Comparison of ENCODE assay signal across 9 mouse cellular contexts in the genomic region with DNA sequence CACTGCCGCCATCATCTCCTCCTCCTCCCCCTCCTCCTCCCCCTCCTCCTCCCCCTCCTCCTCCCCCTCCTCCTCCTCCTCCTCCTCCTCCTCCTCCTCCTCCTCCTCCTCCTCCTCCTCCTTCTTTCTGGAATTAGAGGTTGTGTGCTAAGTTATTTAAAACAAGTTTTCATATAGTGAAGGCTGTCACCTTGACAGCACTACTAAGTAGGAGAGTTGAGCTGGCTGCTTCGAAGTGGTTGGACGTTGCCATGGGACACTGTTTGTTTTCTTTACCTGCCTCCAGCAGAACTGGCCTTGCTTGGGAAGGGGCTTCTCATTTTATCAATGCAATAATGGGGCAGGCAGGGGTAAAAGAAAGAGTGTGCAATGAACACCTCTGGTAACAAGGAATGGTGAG. TPM values are rescaled to one million over a fixed set of nuclear protein-coding genes. Genes with fewer than 3 reads are reported as not detected.
DNase-seq lines count a peak whose midpoint lies in the region; ATAC-seq and TF ChIP-seq lines count a peak whose summit lies in the region.
"Had no signal": no experiment of that assay in that cellular context is flagged by ENCODE, and none has a peak within 500 bp of the region (broad histone marks: within the 10 kb centered on the region; RNA-seq: fewer than 3 reads in every experiment).

A gene (minus strand): TSS at position 101 of the 400 bp plus-strand sequence.

- H3K36me3 ChIP-seq in heart, embryonic 15.5 days: no peaks in the 10 kb centered on the region
- no peaks in the 10 kb centered on the region for H3K36me3 ChIP-seq in hindbrain, embryonic 12.5 days
- H3K36me3 ChIP-seq in midbrain, embryonic 12.5 days: no peaks in the 10 kb centered on the region

- no peak for TF ChIP-seq CTCF in bone marrow macrophage, adult 2 months (IDR thresholded peaks at IDR 0.05; ENCODE audit: low read depth, low read length)

- DNase-seq in heart, postnatal 4 days: no peak
- no peak for DNase-seq in cerebellum, adult 8-10 months
- DNase-seq in gastrocnemius, postnatal 14 days: no peak
- DNase-seq in right cerebral cortex, postnatal 4 days: no peak

- H3K9ac ChIP-seq in heart, embryonic 15.5 days: peak within 1 kb of the TSS; percentile 68
- peak within 1 kb of the TSS; percentile 64 for H3K9ac ChIP-seq in hindbrain, embryonic 12.5 days
- peak within 1 kb of the TSS; percentile 59 for H3K9ac ChIP-seq in midbrain, embryonic 12.5 days (replicated peaks)

- no peaks in the 10 kb centered on the region for H3K9me3 ChIP-seq in heart, embryonic 15.5 days (replicated peaks)
- H3K9me3 ChIP-seq in hindbrain, embryonic 12.5 days (replicated peaks): no peaks in the 10 kb centered on the region
- H3K9me3 ChIP-seq in midbrain, embryonic 12.5 days: no peaks in the 10 kb centered on the region

- peaks cover 19% of the 10 kb centered on the region for H3K4me1 ChIP-seq in heart, embryonic 15.5 days (replicated peaks)
- H3K4me1 ChIP-seq in bone marrow macrophage, adult 2 months (ENCODE audit: control insufficient read depth, insufficient read depth, low read length): peaks cover 2% of the 10 kb centered on the region; the same call in 1 of the 2 replicates
- H3K4me1 ChIP-seq in hindbrain, embryonic 12.5 days: peaks cover 4% of the 10 kb centered on the region; the same call in 1 of the 2 replicates
- H3K4me1 ChIP-seq in midbrain, embryonic 12.5 days: peaks cover 4% of the 10 kb centered on the region; the same call in 1 of the 2 replicates

- peak within 1 kb of the TSS; percentile 85 for H3K4me2 ChIP-seq in heart, embryonic 15.5 days
- peak within 1 kb of the TSS; percentile 90 for H3K4me2 ChIP-seq in hindbrain, embryonic 12.5 days (replicated peaks)
- H3K4me2 ChIP-seq in midbrain, embryonic 12.5 days (replicated peaks): peak within 1 kb of the TSS; percentile 86

- no peak for TF ChIP-seq POLR2A in bone marrow macrophage, adult 2 months (IDR thresholded peaks at IDR 0.05; ENCODE audit: borderline replicate concordance, low read depth, low read length)

- no peaks in the 10 kb centered on the region for H3K27me3 ChIP-seq in heart, embryonic 15.5 days
- H3K27me3 ChIP-seq in hindbrain, embryonic 12.5 days: peaks cover 23% of the 10 kb centered on the region
- peaks cover 20% of the 10 kb centered on the region for H3K27me3 ChIP-seq in midbrain, embryonic 12.5 days

- no peak for ATAC-seq in heart, embryonic 15.5 days (replicated peaks; ENCODE audit: insufficient number of reproducible peaks, insufficient read depth, low FRiP score, low read depth)
- no peak for ATAC-seq in hindbrain, embryonic 12.5 days (ENCODE audit: low FRiP score)
- ATAC-seq in midbrain, embryonic 12.5 days (ENCODE audit: low FRiP score, low read depth): no peak

- peak within 1 kb of the TSS; percentile 74 for H3K27ac ChIP-seq in heart, embryonic 15.5 days
- H3K27ac ChIP-seq in bone marrow macrophage, adult 2 months (ENCODE audit: insufficient read depth, low read depth, low read length): no peak within 1 kb of the TSS
- H3K27ac ChIP-seq in hindbrain, embryonic 12.5 days: no peak within 1 kb of the TSS
- no peak within 1 kb of the TSS for H3K27ac ChIP-seq in midbrain, embryonic 12.5 days (replicated peaks)

- WGBS in heart, embryonic 15.5 days: 10% methylated on average over 3 of the region's 3 CpGs
- 54% methylated on average over 3 of the region's 3 CpGs for WGBS in hindbrain, embryonic 12.5 days
- 55% methylated on average over 3 of the region's 3 CpGs for WGBS in midbrain, embryonic 12.5 days

- H3K4me3 ChIP-seq in heart, embryonic 15.5 days: peak within 1 kb of the TSS; percentile 71
- peak within 1 kb of the TSS; percentile 55 for H3K4me3 ChIP-seq in bone marrow macrophage, adult 2 months (ENCODE audit: insufficient read depth, low read length)
- H3K4me3 ChIP-seq in hindbrain, embryonic 12.5 days: peak within 1 kb of the TSS; percentile 56
- peak within 1 kb of the TSS; percentile 53 for H3K4me3 ChIP-seq in midbrain, embryonic 12.5 days

- intact Hi-C loops in gastrocnemius, postnatal 14 days (cut with DNase I; ENCODE audit: low total_unique reads): no loop called here

RNA-seq across cellular contexts. Expression of the gene that starts here (rescaled TPM):
- not detected in 2 replicates for polyA plus RNA-seq in heart, embryonic 15.5 days (2015; fragmentation: Nextera tagmentation; extraction: Ambion mirVana)
- total RNA-seq in heart, postnatal 4 days (2021): not detected
- polyA plus RNA-seq in bone marrow macrophage, adult 2 months (2012; ENCODE audit: insufficient read depth, insufficient read length, missing spikeins): not detected in 2 replicates
- polyA plus RNA-seq in hindbrain, embryonic 12.5 days (2016; fragmentation: Nextera tagmentation; extraction: Ambion mirVana): not detected in 2 replicates
- polyA plus RNA-seq in midbrain, embryonic 12.5 days (2016; fragmentation: Nextera tagmentation; extraction: Ambion mirVana): not detected in 2 replicates
- not detected for total RNA-seq in gastrocnemius, postnatal 14 days (2021)
- total RNA-seq: left cerebral cortex, postnatal 25 days had no signal
